10 mouse cellular contexts compared by ENCODE assay signal in genomic region chr3:60611839-60612238, GRCm38 (mm10).
A peak's percentile ranks its signal among the peaks of the same experiment; 100 is the strongest.
DNase-seq lines count a peak whose midpoint lies in the region; ATAC-seq and TF ChIP-seq lines count a peak whose summit lies in the region.
"Had no signal": no experiment of that assay in that cellular context is flagged by ENCODE, and none has a peak within 500 bp of the region (broad histone marks: within the 10 kb centered on the region; RNA-seq: fewer than 3 reads in every experiment).

No protein-coding gene starts in this region.

- no peak overlapping the region for H3K27ac ChIP-seq in liver, adult 2 months (replicated peaks; ENCODE audit: insufficient read depth, low read depth, low read length)
- no peak overlapping the region for H3K27ac ChIP-seq in liver, embryonic 11.5 days (ENCODE audit: low read depth, low read length)
- H3K27ac ChIP-seq: heart, embryonic 13.5 days; midbrain, embryonic 12.5 days had no signal

- H3K9me3 ChIP-seq in liver, embryonic 11.5 days (ENCODE audit: control insufficient read depth, low read length), result no peaks in the 10 kb centered on the region
- H3K9me3 ChIP-seq: heart, embryonic 13.5 days; midbrain, embryonic 12.5 days had no signal

- no peak for TF ChIP-seq POLR2A in liver, adult 2 months (IDR thresholded peaks at IDR 0.05; ENCODE audit: extremely low read depth, insufficient read depth, low read length)

- H3K4me2 ChIP-seq in liver, embryonic 11.5 days, result no peak overlapping the region
- H3K4me2 ChIP-seq: heart, embryonic 13.5 days; midbrain, embryonic 12.5 days had no signal

- ATAC-seq in liver, embryonic 11.5 days (replicated peaks; ENCODE audit: low FRiP score), result no peak

- peaks cover 21% of the 10 kb centered on the region for H3K4me1 ChIP-seq in liver, adult 2 months (ENCODE audit: control insufficient read depth, insufficient read depth, low read length)
- no peaks in the 10 kb centered on the region for H3K4me1 ChIP-seq in liver, embryonic 11.5 days (replicated peaks; ENCODE audit: control insufficient read depth, insufficient read depth, low read length)
- H3K4me1 ChIP-seq: midbrain, embryonic 12.5 days had no signal

- no peaks in the 10 kb centered on the region for H3K27me3 ChIP-seq in liver, adult 2 months (ENCODE audit: control insufficient read depth, insufficient read depth, low read length)
- H3K27me3 ChIP-seq in liver, embryonic 11.5 days (replicated peaks; ENCODE audit: control insufficient read depth, insufficient read depth, low read length), result no peaks in the 10 kb centered on the region
- H3K27me3 ChIP-seq: heart, embryonic 13.5 days; midbrain, embryonic 12.5 days had no signal

- no peak overlapping the region for H3K9ac ChIP-seq in liver, adult 2 months (ENCODE audit: low read depth, low read length)
- H3K9ac ChIP-seq in liver, embryonic 11.5 days (ENCODE audit: low read depth, low read length), result no peak overlapping the region
- H3K9ac ChIP-seq: heart, embryonic 13.5 days; midbrain, embryonic 12.5 days had no signal

- TF ChIP-seq CTCF in liver, adult 2 months (IDR thresholded peaks at IDR 0.05; ENCODE audit: low read depth, low read length), result no peak

- peak; percentile 75 for DNase-seq in adrenal gland, postnatal 10 days
- no peak for DNase-seq in adrenal gland, postnatal 4 days (ENCODE audit: low spot score in 2 of 2)
- DNase-seq in liver, adult 2 months (ENCODE audit: extremely low read depth, low read depth, low spot score), result peak; percentile 62
- DNase-seq in liver, embryonic 11.5 days (ENCODE audit: low spot score), result no peak
- peak; percentile 30 for DNase-seq in brain, embryonic 18.5 days (ENCODE audit: low read depth, low spot score)
- peak; percentile 54 for DNase-seq in gastrocnemius, postnatal 10 days
- DNase-seq in lung, postnatal 10 days, result peak; percentile 77
- DNase-seq in telencephalon, adult 2 months (ENCODE audit: low read depth, low spot score), result peak; percentile 48

- 25% methylated on average over 2 of the region's 2 CpGs for WGBS in liver, adult 2 months
- 33% methylated on average over 2 of the region's 2 CpGs for WGBS in liver, embryonic 11.5 days

- H3K4me3 ChIP-seq in liver, adult 2 months (ENCODE audit: insufficient read depth, low read depth, low read length), result no peak overlapping the region
- H3K4me3 ChIP-seq in liver, embryonic 11.5 days (ENCODE audit: low read depth, low read length), result no peak overlapping the region
- H3K4me3 ChIP-seq: heart, embryonic 13.5 days; midbrain, embryonic 12.5 days had no signal

- H3K36me3 ChIP-seq in liver, adult 2 months (ENCODE audit: control insufficient read depth, insufficient read depth, low read length), result peaks cover 15% of the 10 kb centered on the region
- peaks cover 9% of the 10 kb centered on the region for H3K36me3 ChIP-seq in liver, embryonic 11.5 days (ENCODE audit: control insufficient read depth, insufficient read depth, low read length)
- H3K36me3 ChIP-seq: midbrain, embryonic 12.5 days had no signal

- H3K79me2 ChIP-seq in liver, adult 2 months (ENCODE audit: control insufficient read depth, insufficient read depth, low read length), result peaks cover 9% of the 10 kb centered on the region; the same call in 1 of the 2 replicates

Comparison
In these comparisons a context has a peak if more than half of its experiments do, and no peak if none do; other contexts are left out.
1. DNase-seq: peak in adrenal gland, postnatal 10 days (single experiment), liver, adult 2 months (single experiment), brain, embryonic 18.5 days (single experiment), gastrocnemius, postnatal 10 days (single experiment), lung, postnatal 10 days (single experiment) and telencephalon, adult 2 months (single experiment); none in adrenal gland, postnatal 4 days (0 of 2) and liver, embryonic 11.5 days (single experiment).